Mouse (Mus musculus) lung, postnatal 25 days (tissue): ENCODE data around the gene Ly6g6f.
"Not testable (repeated sequence)": the region's sequence is repeated elsewhere in the genome, so short reads cannot be mapped to it uniquely, and the experiment has no call there.

Source experiments
- DNase-seq: peaks from one replicate; pipeline ENCODE4 v3.0.0; 2022; ENCODE audit warnings: low spot score

Ly6g6f gene

DNA sequence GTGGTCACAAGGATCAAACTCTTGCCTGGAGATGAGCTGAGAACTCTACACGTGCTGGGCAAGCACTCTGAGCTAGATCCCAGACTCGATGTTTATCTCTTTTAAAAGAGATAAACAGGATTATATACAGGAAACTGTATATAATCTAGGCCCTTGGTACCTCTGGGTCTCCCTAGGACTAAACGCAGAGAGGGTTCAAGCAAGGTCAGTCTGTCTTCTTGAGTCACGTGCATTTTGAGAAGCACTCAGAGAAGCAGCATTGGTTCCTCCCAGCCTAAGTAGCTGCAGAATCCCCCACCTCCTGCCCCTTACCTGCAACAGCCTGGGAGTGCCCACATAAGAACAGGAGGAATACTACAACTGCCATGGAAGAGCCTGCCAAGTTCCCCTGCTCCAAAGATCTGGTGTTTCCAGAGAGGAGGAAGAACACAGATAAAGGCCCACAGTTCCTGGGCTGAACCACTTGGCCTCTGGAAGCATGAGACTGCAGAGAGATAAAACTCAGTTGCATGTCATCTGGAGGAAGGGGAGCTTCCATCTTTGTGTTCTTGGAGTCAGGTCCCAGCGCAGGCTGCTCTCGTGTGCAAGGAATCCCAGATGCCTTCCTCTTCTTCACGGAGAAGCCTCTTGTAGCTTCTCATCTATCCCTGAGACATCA, at the start of gene Ly6g6f:
TSS of gene Ly6g6f (minus strand) at position 403 of the 658 bp plus-strand sequence.
- no peak for DNase-seq

DNA sequence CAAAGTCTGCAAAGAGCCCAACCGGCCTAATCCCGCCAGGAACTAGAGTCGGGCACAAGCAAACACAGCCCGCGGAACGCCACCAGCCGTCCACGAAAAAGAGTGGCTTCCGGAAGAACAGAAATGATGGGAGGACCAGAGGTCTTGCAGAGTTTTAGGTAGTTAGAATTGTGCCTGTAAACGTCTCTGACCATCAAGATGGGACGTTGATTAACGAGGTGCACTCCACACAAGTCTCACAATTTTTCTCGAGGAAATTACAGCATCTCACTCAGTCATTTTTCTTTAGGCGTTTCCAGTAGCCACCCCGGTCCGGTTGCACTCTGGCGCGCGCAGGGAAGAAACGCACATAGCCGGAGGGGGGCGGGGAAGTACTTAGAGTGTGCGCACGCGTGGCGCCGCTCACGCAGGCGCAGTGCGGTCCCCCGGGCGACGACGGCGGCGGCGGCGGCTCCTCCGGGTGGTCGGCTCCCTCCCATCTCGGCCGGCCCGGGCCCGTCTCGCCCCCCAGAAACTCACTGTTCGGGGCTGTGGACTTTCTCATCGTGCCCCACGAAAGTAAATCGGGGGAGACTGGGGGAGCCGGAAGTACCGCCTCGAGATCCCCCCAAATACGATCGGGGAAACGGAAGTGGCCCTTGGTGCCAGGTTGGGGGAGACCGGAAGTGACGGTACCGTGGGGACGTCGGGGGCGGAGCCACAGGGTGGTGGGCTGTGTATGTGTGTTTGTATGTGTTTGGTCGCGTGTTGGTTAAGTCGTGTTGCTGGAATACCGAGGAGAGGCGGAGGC, 49.6 kb upstream of the Ly6g6f start, which contains the start of gene Bag6:
TSS of gene Bag6 (plus strand) at position 378 of the 790 bp plus-strand sequence.
- peak; percentile 92 for DNase-seq

DNA sequence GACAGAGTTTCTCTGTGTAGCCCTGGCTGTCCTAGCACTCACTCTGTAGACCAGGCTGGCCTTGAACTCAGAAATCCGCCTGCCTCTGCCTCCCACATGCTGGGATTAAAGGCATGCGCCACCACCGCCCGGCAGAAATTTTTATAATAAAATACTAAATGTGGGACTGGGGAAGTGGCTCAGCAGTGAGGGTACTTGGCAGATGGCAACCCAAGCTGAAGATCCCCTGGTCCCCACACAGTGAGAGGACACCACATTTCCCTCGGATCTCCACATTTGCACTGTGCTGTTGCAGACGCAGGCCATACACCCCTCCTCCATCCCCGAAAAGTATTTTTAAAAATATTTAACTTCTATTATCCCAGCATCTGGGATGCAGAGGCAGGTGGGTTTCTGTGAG, 48.1 kb upstream of the Ly6g6f start:
- no peak for DNase-seq

DNA sequence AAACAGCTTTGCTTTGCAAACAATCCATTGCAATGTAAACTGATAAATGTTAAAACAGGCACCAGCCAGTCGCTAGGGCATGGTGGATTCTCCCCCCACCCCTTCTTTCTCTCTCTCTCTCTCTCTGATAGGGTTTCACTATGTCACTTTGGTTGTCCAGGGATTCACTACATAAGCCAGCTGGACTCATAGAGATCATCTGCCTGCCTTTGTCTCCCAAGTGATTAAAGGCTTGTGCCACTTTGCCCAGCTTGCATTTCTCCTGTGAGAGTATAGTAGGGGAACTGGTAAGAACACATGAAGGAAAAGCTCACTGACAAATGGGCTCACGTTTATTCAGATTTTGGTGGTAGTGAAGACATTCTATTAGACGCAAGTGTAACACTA, 46.8 kb upstream of the Ly6g6f start:
- no peak for DNase-seq

GRCm38 (mm10) chr17:35131500-35132173, 46.2 kb upstream of the Ly6g6f start, which contains the start of gene Apom:
Gene Apom, minus strand, starts transcription at chr17:35132050.
- no peak for DNase-seq

DNA sequence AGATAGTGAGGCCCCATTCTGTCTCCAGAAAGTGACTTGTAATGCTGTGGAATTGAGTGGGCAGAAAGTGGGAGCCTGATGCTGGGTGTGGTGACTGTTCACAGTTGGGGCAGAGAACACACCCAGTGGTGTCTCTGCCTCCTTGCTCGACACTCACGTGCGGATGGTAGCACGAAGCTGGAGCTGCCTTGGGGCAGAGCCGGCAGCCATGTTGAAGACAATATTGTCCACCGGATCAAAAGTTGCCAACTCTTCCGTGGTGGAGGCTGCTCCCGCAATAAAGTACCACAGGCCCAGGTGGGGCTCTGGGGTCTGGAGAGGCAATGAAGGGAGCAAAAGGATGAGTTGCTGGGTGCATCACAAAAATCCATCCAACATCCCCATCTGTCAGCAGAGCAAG, 45.6 kb upstream of the Ly6g6f start:
- DNase-seq = no peak

DNA sequence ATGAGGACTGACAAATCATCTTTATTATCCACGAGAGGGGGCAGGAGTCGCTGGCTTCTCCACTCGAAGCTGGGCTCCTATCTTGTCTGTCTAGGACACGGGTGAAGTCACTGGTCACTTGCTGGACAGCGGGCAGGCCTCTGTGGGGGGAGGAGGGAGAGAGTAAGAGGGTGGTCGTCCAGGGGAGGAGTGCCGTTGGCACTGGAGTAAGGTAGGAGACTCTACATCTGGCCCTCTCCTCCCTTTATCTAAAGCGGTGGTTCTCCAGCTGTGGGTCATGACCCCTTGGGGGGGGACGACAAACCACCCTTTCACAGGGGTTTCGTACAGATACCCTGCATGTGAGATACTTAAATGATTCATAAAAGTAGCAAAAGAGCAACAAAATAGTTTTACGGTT, 43.6 kb upstream of the Ly6g6f start:
- DNase-seq = no peak

DNA sequence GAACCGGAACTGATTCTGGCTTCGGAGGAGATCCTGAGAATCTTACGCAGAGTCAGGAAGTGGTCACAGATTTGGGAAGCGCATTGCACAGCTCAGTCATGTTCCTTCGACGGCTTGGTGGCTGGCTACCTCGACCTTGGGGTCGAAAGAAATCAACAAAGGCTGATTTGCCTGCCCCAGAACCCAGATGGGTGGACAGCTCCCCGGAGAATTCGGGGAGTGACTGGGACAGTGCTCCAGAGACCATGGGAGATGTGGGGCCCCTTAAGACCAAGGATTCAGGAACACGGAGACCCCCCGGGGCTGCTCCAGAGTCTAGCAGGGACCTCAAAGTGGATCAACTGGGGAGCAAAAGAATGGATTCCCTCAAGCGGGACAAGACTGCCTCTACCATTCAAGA, 41.6 kb upstream of the Ly6g6f start:
- no peak for DNase-seq

GRCm38 (mm10) chr17:35126206-35126611, 40.8 kb upstream of the Ly6g6f start, which contains the start of gene D17H6S53E:
Gene D17H6S53E, plus strand, starts transcription at chr17:35126373.
- peak; percentile 77 for DNase-seq

DNA sequence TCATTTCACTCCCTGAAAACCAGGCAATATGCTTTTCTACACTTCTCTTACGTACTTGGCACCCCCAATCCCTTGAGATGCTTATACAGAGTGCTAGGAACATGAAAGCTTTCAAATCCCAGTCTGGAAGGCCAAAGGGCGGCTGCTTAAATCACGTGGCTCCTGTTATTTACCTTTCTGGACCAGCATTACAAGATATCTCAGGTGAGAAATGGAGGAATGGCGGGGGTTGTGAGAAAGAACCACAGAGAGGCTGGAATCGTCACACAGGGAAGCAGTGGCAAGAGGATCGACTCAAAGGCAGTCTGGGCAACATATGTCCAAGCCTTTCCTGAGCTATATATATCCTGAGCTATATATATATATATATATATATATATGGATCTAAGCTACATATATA, 40.2 kb upstream of the Ly6g6f start:
- peak; percentile 33 for DNase-seq

DNA sequence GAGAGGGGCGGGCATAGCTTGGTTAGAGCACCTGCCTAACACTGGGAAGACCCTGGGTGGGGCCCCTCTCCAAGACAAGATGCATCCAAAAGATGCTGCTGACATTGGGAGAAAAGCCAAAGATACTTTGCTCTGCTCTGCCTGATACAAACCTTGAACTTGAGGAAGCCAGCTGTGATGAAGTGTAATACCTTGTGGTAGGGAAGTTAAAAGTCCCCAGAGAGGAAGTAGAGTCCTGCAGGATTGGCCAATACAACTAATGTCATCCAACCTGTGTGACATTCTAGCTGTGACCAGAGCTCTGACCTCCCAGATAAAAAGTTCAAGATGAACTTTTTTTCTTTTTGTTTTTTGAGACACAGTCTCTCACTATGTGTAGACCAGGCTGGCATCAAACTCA, 39.7 kb upstream of the Ly6g6f start:
- no peak for DNase-seq

- DNase-seq = not testable (repeated sequence)
Observed at GRCm38 (mm10) chr17:35124261-35124896, 39.0 kb upstream of the Ly6g6f start.

DNA sequence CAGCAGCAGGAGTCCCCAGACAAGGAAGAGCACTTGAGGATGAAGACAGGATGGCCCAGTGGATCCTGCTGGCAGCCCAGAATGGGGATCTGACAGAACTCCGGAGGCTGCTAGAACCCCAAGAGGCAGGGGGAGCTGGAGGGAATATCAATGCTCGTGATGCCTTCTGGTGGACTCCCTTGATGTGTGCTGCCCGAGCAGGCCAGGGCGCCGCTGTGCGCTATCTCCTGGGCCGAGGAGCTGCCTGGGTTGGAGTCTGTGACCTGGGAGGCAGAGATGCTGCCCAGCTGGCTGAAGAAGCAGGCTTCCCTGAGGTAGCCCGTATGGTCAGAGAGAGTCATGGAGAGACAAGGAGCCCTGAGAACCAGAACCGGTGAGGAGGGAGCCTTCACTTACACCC, 37.9 kb upstream of the Ly6g6f start:
- DNase-seq = not testable (repeated sequence)

DNA sequence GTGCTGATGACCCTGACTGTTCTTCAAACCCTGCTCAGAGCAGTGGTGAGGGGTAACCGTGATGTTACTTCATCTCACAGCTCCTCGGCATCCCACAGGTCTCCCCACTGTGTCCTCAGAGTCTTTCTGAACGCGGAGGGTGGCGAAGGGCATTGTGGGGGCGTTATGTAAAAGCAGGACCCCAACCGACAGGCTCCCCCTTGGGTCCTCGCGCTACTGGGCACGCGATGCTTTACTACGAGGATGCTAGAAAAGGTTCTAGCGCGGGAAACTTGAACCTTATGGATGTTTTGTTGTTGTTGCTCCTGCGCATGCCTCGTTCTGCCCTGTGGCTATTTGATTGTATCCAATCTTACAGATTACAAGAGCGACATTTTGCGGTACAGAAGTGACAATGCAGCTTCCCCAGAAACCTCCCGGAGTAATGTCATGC, 36.5 kb upstream of the Ly6g6f start, which contains the start of gene Csnk2b:
TSS of gene Csnk2b (minus strand) at position 183 of the 433 bp plus-strand sequence.
- DNase-seq = peak; percentile 36

DNA sequence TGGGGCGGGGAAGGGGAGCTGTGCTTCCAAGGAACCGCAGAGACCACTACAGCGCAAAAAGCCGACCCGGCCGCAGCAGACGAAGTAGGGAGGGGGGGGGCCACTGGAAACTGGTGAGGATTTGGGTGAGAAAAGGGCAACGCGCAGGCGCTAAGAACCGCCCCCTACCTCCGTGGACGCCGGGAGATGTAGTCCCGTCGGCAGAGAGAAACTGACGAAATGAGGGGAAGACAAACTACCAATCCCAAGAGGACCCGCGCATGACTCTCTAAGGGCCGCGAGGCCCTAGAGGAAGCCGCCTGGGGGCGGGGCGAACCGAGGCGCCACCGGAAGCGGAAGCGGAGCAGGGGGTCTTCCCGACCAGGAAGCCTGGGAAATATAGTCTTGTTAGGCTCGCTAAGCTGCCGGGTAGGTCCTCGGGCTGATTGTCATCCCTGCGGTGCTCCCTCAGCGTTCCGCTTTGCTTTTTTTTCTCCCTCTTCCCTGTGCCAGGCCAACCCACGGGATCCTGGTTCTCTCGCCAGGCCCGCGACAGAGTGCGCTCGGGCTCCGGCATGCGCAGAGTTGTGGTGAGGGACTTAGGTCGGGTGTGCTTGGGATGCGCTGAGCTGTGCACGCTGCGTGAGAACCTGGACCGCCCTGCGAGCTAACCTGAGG, 35.9 kb upstream of the Ly6g6f start, which contains the start of gene Gpank1:
TSS of gene Gpank1 (plus strand) at position 313 of the 657 bp plus-strand sequence.
- peak; percentile 99 for DNase-seq

DNA sequence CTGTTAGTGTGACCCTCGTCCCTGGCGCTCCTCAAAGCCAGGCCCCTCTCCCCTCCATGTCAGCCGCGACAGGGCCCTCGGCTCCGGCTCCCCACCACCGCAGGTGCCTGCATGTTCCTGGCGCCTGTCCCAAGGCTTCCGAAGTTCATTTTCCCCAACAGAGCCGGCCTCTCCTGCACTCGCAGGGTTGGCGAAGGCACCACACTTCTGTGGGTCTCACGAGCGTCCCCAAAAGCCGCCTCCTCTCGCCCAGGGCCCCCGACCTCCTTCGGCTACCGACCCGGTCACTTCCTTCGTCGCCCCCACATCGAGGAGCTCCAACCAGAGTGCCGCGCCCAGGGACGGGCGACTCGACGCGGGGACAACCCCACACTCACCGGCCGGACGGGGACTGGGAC, 35.3 kb upstream of the Ly6g6f start:
- no peak for DNase-seq

- no peak for DNase-seq
Observed at GRCm38 (mm10) chr17:35115046-35116019, 29.9 kb upstream of the Ly6g6f start, which contains the start of gene Ly6g5b. Gene Ly6g5b, minus strand, starts transcription at chr17:35115428.

- no peak for DNase-seq
Observed at GRCm38 (mm10) chr17:35111774-35112173, 26.4 kb upstream of the Ly6g6f start.

DNA sequence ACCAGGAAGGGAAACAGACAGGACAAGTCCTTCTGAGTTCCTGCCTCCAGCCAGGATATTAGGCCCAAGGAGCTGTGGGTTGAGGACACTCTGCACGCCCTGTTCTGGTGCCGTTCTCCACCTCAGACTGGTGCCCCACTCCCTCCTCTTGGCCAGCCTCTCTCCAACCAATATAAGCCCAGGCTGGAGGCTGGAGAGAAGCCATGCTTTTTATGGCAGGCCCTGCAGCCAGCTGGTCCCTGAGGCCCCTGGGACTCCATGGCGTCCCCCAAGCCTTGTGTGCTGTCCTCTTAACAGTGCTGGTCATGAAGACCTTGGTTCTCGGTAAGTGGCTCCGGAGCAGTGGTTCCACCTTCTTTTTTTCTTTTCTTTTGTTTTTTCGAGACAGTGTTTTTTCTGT, 22.7 kb upstream of the Ly6g6f start, which contains the start of gene Ly6g5c:
TSS of gene Ly6g5c (plus strand) at position 183 of the 400 bp plus-strand sequence.
- no peak for DNase-seq

GRCm38 (mm10) chr17:35106522-35106921, 21.1 kb upstream of the Ly6g6f start:
- DNase-seq = no peak
